Mouse (Mus musculus) heart, postnatal 0 days (tissue): ENCODE data around the gene Zfp992. TPM values are rescaled to one million over a fixed set of nuclear protein-coding genes. Genes with fewer than 3 reads are reported as not detected.
"Not testable (repeated sequence)": the region's sequence is repeated elsewhere in the genome, so short reads cannot be mapped to it uniquely, and the experiment has no call there.

Experiments
- ATAC-seq: fragments of 200-750 bp; cut with Nextera tagmentation; 2 replicates; pipeline ENCODE4 v1.8.0; 2017; ENCODE audit warnings: low read depth, moderate number of reproducible peaks, moderate library complexity; ENCODE audit not compliant: insufficient read depth
- DNase-seq: peaks from one replicate; pipeline ENCODE4 v3.0.0-alpha.2; 2016; ENCODE audit warnings: low spot score
- H3K27ac ChIP-seq: fragments of 300-500 bp; sonication (generic); 2 replicates; pipeline ENCODE4 v1.5.1; 2014; ENCODE audit warnings: low read depth, mild to moderate bottlenecking
- H3K27me3 ChIP-seq: fragments of 300-500 bp; sonication (generic); 2 replicates; pipeline ENCODE4 v1.6.1; 2014; ENCODE audit warnings: low read length, mixed read lengths; ENCODE audit not compliant: control insufficient read depth, insufficient read depth
- H3K36me3 ChIP-seq: fragments of 300-500 bp; sonication (generic); replicated peaks from 2 replicates; pipeline ENCODE4 v1.6.1; 2014; ENCODE audit warnings: low read length, mixed read lengths; ENCODE audit not compliant: control insufficient read depth, insufficient read depth
- H3K4me1 ChIP-seq: fragments of 300-500 bp; sonication (generic); 2 replicates; pipeline ENCODE4 v1.6.1; 2014; ENCODE audit warnings: antibody characterized with exemption; ENCODE audit not compliant: control insufficient read depth, insufficient read depth
- H3K4me2 ChIP-seq: fragments of 300-500 bp; sonication (generic); 2 replicates; pipeline ENCODE4 v1.6.1; 2014; ENCODE audit warnings: low read depth, mild to moderate bottlenecking, low read length, moderate library complexity
- H3K4me3 ChIP-seq: fragments of 300-500 bp; sonication (generic); 2 replicates; pipeline ENCODE4 v1.5.1; 2014; ENCODE audit warnings: low read depth, low read length
- H3K9ac ChIP-seq: fragments of 300-500 bp; sonication (generic); replicated peaks from 2 replicates; pipeline ENCODE4 v1.6.1; 2014; ENCODE audit warnings: low read depth, low read length, mixed read lengths
- H3K9me3 ChIP-seq: fragments of 300-500 bp; sonication (generic); replicated peaks from 2 replicates; pipeline ENCODE4 v1.6.1; 2016; ENCODE audit warnings: low read length; ENCODE audit not compliant: control insufficient read depth
- CTCF ChIP-seq: IDR thresholded peaks from 2 replicates; pipeline ENCODE4 v1.5.1; 2016; ENCODE audit warnings: antibody characterized with exemption, control low read depth, low read depth
- EP300 ChIP-seq: IDR thresholded peaks from 2 replicates; pipeline ENCODE4 v1.6.1; 2016; ENCODE audit warnings: antibody characterized with exemption, low read depth
- WGBS: fragments of 180-500 bp; shearing (Covaris S2); extraction: QIAGEN DNeasy Blood & Tissue Kit; methylation state at CpG from one replicate; pipeline ENCODE4 v1.1.7; 2014; 5-methylcytosine and 5-hydroxymethylcytosine counted together
- polyA plus RNA-seq: library from polyadenylated mRNA; unstranded; fragments of >200 nt; fragmentation: Nextera tagmentation; extraction: Ambion mirVana; gene quantifications from 2 replicates; pipeline ENCODE4 v1.2.1, GENCODE M21; 2015
- total RNA-seq: library from RNA; depleted of rRNA; stranded (reverse); fragments of >200 nt; gene quantifications from 2 replicates; pipeline ENCODE4 v1.2.3, GENCODE M21; 2014; ENCODE audit warnings: low replicate concordance; rRNA removed

The Zfp992 gene
- total and polyA plus RNA-seq, 2 experiments from 2014 or later = 2.6 to 3.2 TPM

GRCm38 (mm10) chr4:146509029-146509428, 60.2 kb downstream of the Zfp992 start:
- not testable (repeated sequence) for DNase-seq, H3K27me3 ChIP-seq, H3K27ac ChIP-seq, H3K36me3 ChIP-seq, H3K4me2 ChIP-seq, H3K9ac ChIP-seq, H3K4me1 ChIP-seq, H3K4me3 ChIP-seq, ATAC-seq
- 91% methylated on average over 17 of the region's 24 CpGs for WGBS
- H3K9me3 ChIP-seq = peaks cover 11% of the 10 kb centered on the region

GRCm38 (mm10) chr4:146511871-146512270, 63.0 kb downstream of the Zfp992 start:
- not testable (repeated sequence) for DNase-seq, H3K4me3 ChIP-seq, H3K36me3 ChIP-seq, H3K27ac ChIP-seq, H3K4me1 ChIP-seq, ATAC-seq, H3K4me2 ChIP-seq, H3K27me3 ChIP-seq, H3K9ac ChIP-seq
- peaks cover 21% of the 10 kb centered on the region for H3K9me3 ChIP-seq

- Histone ChIP-seq H3K9me3 (peaks cover 44% of the 10 kb centered on the region), H3K27ac (no peak overlapping the region), H3K27me3 (no peaks in the 10 kb centered on the region), H3K36me3 (no peaks in the 10 kb centered on the region), H3K9ac (no peak overlapping the region), H3K4me1 (no peaks in the 10 kb centered on the region), H3K4me2 (no peak overlapping the region), H3K4me3 (no peak overlapping the region)
- no peak for ATAC-seq
- TF ChIP-seq CTCF (no peak), EP300 (no peak)
- 31% methylated on average over 1 of the region's 1 CpGs for WGBS
- DNase-seq = no peak
These were observed 67.7 kb downstream of the Zfp992 start for GRCm38 (mm10) chr4:146516474-146516873.

- not testable (repeated sequence) for H3K36me3 ChIP-seq, H3K27me3 ChIP-seq, ATAC-seq, H3K4me1 ChIP-seq, H3K4me3 ChIP-seq, DNase-seq, H3K9ac ChIP-seq, H3K27ac ChIP-seq, H3K4me2 ChIP-seq
- WGBS = 42% methylated on average over 2 of the region's 2 CpGs
- H3K9me3 ChIP-seq = peaks cover 47% of the 10 kb centered on the region
These were observed 68.3 kb downstream of the Zfp992 start for GRCm38 (mm10) chr4:146517150-146517549.

Other genes with a start within 250 kb of the Zfp992 start
- gene Zfp981, start 53.0 kb downstream of the Zfp992 start, total RNA-seq = 0.97 TPM in 1 of 2 replicates, not detected in the other
- gene Zfp981, start 53.0 kb downstream of the Zfp992 start, polyA plus RNA-seq = 0.05 TPM in 1 of 2 replicates, not detected in the other
- gene Zfp993, start 161.9 kb downstream of the Zfp992 start, total RNA-seq = 0.50 and 10.0 TPM in 2 replicates
- gene Zfp993, start 161.9 kb downstream of the Zfp992 start, polyA plus RNA-seq = 4.8 and 8.8 TPM in 2 replicates